Mouse (Mus musculus) ovary, postnatal 10 days (tissue): ENCODE results near the gene Tmem170.

Experiments used
- DNase-seq: peaks from one replicate; pipeline ENCODE4 v3.0.0; 2022; ENCODE audit warnings: low spot score

Gene Tmem170

GRCm38 (mm10) chr8:111813818-111814217 lies 62.7 kb downstream of the Tmem170 start:
- no peak for DNase-seq
